Mouse (Mus musculus) Patski (cell line): ENCODE measurements around the gene Dhx16. TPM values are rescaled to one million over a fixed set of nuclear protein-coding genes. Genes with fewer than 3 reads are reported as not detected.
A peak's percentile ranks its signal among the peaks of the same experiment; 100 is the strongest.
"Not testable (repeated sequence)": the region's sequence is repeated elsewhere in the genome, so short reads cannot be mapped to it uniquely, and the experiment has no call there.

ENCODE experiments used
- ATAC-seq: fragments of 100-300 bp; one replicate; pipeline ENCODE4 v1.8.0; 2021
- CTCF ChIA-PET: fragments of 350-600 bp; sonication (Branson Sonifier 250); formaldehyde crosslinking; loops from one replicate; lab custom pipeline; 2022; ENCODE audit warnings: inconsistent platforms; lab: Charles Lee
- POLR2A ChIA-PET: fragments of 350-600 bp; sonication (Branson Sonifier 250); formaldehyde crosslinking; loops from one replicate; lab custom pipeline; 2022; ENCODE audit warnings: antibody characterized with exemption, inconsistent platforms; lab: Charles Lee
- DNase-seq: peaks from one replicate; pipeline ENCODE4 v3.0.0-alpha.2; 2011; ENCODE audit warnings: low read depth, low spot score
- H3K27me3 ChIP-seq: fragments of 371-371 bp; one replicate; pipeline ENCODE4 v1.5.1; 2021
- CTCF ChIP-seq: fragments of 100-300 bp; IDR thresholded peaks from one replicate; pipeline ENCODE4 v1.5.1; 2021
- in situ Hi-C: fragments of 300-500 bp; cut with MboI; formaldehyde crosslinking; loops from 3 replicates; pipeline ENCODE4 v1.11.1; 2018; ENCODE audit warnings: low pct_unique_long_range_greater_than_20kb, mixed read lengths
- polyA plus RNA-seq: library from polyadenylated mRNA; unstranded; gene quantifications from one replicate; pipeline ENCODE4 v1.2.3, GENCODE M21; 2021

Gene Dhx16
- polyA plus RNA-seq, 1 experiment from 2014 or later, result 68.9 TPM

GRCm38 (mm10) chr17:35923281-35923680 is 43.7 kb downstream of the Dhx16 start:
- no peak for ATAC-seq

GRCm38 (mm10) chr17:35927471-35927870 is 47.9 kb downstream of the Dhx16 start:
- in situ Hi-C loops, result no loop called here
- ChIA-PET CTCF (interaction anchor here (1.2 to 3.5 kb wide), 3 partner anchors 9 to 66 kb away, joined by 4 to 13 read pairs (median 7); no protein-coding TSS in a partner anchor), POLR2A (interaction anchor here (0.6 kb wide), 1 partner anchor 263 kb away, joined by 4 read pairs; no protein-coding TSS in a partner anchor)
- DNase-seq (no peak), ATAC-seq (no peak)
- no peak for TF ChIP-seq CTCF
- H3K27me3 ChIP-seq, result no peaks in the 10 kb centered on the region

More at GRCm38 (mm10) chr17:35923281-35923680, 43.7 kb downstream of the Dhx16 start:
- no peak for DNase-seq
- ChIA-PET CTCF (no interaction called here), POLR2A (interaction anchor here (0.6 kb wide), 1 partner anchor 1981 kb away, joined by 3 read pairs; no protein-coding TSS in a partner anchor)
- H3K27me3 ChIP-seq, result no peaks in the 10 kb centered on the region
- TF ChIP-seq CTCF, result no peak
- in situ Hi-C loops, result loop anchor here (25.0 kb wide), 1 partner anchor 1811 kb away; the partner anchor contains the start of genes Brd2 and H2-DMa

- ATAC-seq (no peak), DNase-seq (no peak)
- ChIA-PET CTCF (no interaction called here), POLR2A (no interaction called here)
- H3K27me3 ChIP-seq, result no peaks in the 10 kb centered on the region
- TF ChIP-seq CTCF, result no peak
- in situ Hi-C loops, result no loop called here
These were observed 49.9 kb downstream of the Dhx16 start for GRCm38 (mm10) chr17:35929534-35929933.

- ATAC-seq (no peak), DNase-seq (no peak)
- ChIA-PET POLR2A (no interaction called here), CTCF (no interaction called here)
- in situ Hi-C loops, result loop anchor here (10.0 kb wide), 2 partner anchors 184 to 254 kb away; no protein-coding TSS in a partner anchor
- H3K27me3 ChIP-seq, result no peaks in the 10 kb centered on the region
- TF ChIP-seq CTCF, result no peak
These were observed 51.0 kb downstream of the Dhx16 start for GRCm38 (mm10) chr17:35930627-35931026.

DNA sequence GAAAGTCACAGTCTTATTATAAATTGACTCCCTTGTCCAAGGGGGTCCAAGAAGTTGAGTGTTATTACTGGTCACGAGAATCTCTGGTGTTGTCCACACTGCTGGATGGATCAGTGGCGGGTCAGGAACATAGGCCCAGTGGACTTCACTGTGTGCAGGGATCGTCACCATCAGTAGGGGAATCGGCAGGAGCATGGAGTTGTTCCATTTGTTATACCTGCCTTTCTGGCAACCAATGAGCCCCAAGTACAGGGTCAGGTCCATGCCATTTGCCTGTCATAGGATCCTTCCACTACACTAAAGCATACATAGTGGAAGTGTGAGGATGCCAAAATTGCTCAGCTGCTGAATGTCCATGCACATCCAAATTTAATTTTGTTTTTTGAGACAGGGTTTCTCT is 53.0 kb downstream of the Dhx16 start:
- POLR2A ChIA-PET, result no interaction called here
- DNase-seq (no peak), ATAC-seq (no peak)
- H3K27me3 ChIP-seq, result no peaks in the 10 kb centered on the region
- no peak for TF ChIP-seq CTCF
- in situ Hi-C loops, result loop anchor here (10.0 kb wide), 2 partner anchors 182 to 252 kb away; no protein-coding TSS in a partner anchor
- CTCF ChIA-PET, result interaction anchor here (1.4 kb wide), 1 partner anchor 61 kb away, joined by 3 read pairs; no protein-coding TSS in a partner anchor

DNA sequence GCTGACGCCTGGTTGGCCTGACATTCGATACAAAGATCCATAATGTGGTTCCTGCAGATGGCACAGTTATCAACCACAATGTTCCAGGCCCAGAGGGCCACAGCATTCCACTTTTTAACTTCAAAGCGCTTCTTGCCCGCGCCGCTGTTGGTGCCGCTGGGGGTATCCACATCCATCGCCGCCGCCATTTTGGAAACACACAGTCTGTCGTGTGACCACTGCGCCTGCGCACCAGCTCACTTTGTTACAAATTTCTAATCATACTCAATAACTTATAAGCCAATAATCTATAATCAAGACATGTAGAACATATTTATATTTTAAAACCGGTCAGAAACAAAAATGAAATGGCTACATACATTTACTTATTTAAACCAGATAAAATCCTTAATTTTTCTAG is 56.1 kb downstream of the Dhx16 start:
- in situ Hi-C loops, result loop anchor here (5.0 to 10.0 kb wide), 3 partner anchors 57 to 249 kb away; no protein-coding TSS in a partner anchor
- CTCF ChIA-PET, result interaction anchor here (4.6 kb wide), 1 partner anchor 57 kb away, joined by 74 read pairs; no protein-coding TSS in a partner anchor
- H3K27me3 ChIP-seq, ATAC-seq, DNase-seq, POLR2A ChIA-PET: not testable (repeated sequence)

DNA sequence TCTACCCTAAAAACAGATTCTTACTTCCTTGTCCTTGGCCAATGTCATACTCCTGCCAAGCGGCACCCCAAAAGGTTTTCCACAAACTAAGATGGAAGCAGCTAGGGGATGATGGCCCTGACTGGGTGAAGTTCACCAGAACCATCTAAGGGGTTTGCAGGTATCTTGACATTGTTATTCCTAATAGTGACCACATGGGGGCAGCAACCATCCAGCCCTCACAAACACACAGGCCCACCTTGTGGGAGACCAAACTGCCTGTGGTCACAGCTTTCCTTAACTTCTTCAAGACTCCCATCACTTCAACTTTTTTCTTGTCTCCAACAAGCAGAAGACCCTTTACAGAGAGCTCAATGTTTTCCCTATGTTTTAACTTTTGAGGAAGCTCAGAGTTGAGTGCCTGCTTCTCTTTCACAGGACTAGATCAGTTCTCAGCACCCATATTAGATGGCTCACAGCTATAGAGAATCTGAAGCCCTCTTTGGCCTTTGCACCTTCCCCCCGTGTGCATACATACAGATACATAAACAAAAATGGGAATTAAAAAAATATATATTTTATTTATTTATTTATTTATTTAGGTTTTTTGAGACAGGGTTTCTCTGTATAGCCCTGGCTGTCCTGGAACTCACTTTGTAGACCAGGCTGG is 58.2 kb downstream of the Dhx16 start:
- POLR2A ChIA-PET, result interaction anchor here (1.0 kb wide), 1 partner anchor 18 kb away, joined by 5 read pairs; no protein-coding TSS in a partner anchor
- peak; percentile 35 for ATAC-seq
- in situ Hi-C loops, result loop anchor here (5.0 to 10.0 kb wide), 3 partner anchors 54 to 247 kb away; no protein-coding TSS in a partner anchor
- CTCF ChIA-PET, result interaction anchor here (0.6 to 4.6 kb wide), 17 partner anchors 9 to 126 kb away, joined by 3 to 74 read pairs (median 4); partner anchors contain the start of gene Abcf1
- no peaks in the 10 kb centered on the region for H3K27me3 ChIP-seq
- DNase-seq, result peak; percentile 28
- peak; percentile 87 for TF ChIP-seq CTCF

DNA sequence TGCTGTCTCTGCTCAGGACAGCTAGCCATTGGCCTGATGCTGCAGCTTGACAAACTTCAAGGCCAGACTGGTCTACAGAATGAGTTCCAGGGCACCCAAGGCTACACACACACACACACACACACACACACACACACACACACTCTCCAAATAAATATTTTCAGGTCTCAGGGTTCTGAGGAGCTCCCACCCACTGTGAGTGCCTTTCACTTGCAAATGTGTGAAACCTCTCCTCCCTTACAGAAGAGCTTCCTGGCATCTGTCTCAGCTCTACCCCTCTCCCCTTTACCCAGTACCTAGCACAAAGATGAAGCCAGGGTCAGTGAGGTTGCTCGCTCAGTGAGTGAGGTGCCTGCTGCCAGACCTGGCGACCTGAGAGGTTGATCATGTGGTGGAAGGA is 59.5 kb downstream of the Dhx16 start:
- CTCF ChIA-PET, result interaction anchor here (1.2 to 4.6 kb wide), 4 partner anchors 12 to 54 kb away, joined by 4 to 74 read pairs (median 6); partner anchors contain the start of gene Abcf1
- no peak for DNase-seq
- no peaks in the 10 kb centered on the region for H3K27me3 ChIP-seq
- POLR2A ChIA-PET, result no interaction called here
- no peak for TF ChIP-seq CTCF
- in situ Hi-C loops, result loop anchor here (5.0 to 10.0 kb wide), 3 partner anchors 53 to 246 kb away; no protein-coding TSS in a partner anchor
- ATAC-seq, result no peak

GRCm38 (mm10) chr17:35939941-35940340 is 60.3 kb downstream of the Dhx16 start:
- no peak for ATAC-seq
- CTCF ChIA-PET, result no interaction called here
- in situ Hi-C loops, result loop anchor here (5.0 to 10.0 kb wide), 3 partner anchors 52 to 245 kb away; no protein-coding TSS in a partner anchor

More at GRCm38 (mm10) chr17:35939941-35940340, 60.3 kb downstream of the Dhx16 start:
- no peaks in the 10 kb centered on the region for H3K27me3 ChIP-seq
- POLR2A ChIA-PET, result no interaction called here
- DNase-seq, result no peak
- TF ChIP-seq CTCF, result no peak

Other genes with a start within 250 kb of the Dhx16 start
- gene Mucl3, start 236.1 kb upstream of the Dhx16 start, polyA plus RNA-seq, result not detected
- gene Vars2, start 212.2 kb upstream of the Dhx16 start, polyA plus RNA-seq, result 34.4 TPM
- gene Gtf2h4, start 206.1 kb upstream of the Dhx16 start, polyA plus RNA-seq, result 30.5 TPM
- 230 TPM for gene Ddr1, start 175.2 kb upstream of the Dhx16 start, polyA plus RNA-seq
- 149 TPM for gene Ier3, start 58.1 kb upstream of the Dhx16 start, polyA plus RNA-seq
- 308 TPM for gene Flot1, start 56.6 kb upstream of the Dhx16 start, polyA plus RNA-seq
- 608 TPM for gene Tubb5, start 41.5 kb upstream of the Dhx16 start, polyA plus RNA-seq
- 23.9 TPM for gene Mdc1, start 38.3 kb upstream of the Dhx16 start, polyA plus RNA-seq
- gene Nrm, start 18.5 kb upstream of the Dhx16 start, polyA plus RNA-seq, result 13.5 TPM
- gene Ppp1r18, start 14.2 kb upstream of the Dhx16 start, polyA plus RNA-seq, result 74.3 TPM
- gene 2310061I04Rik, start 17.6 kb downstream of the Dhx16 start, polyA plus RNA-seq, result 61.5 TPM
- gene Atat1, start 30.3 kb downstream of the Dhx16 start, polyA plus RNA-seq, result 42.6 TPM
- gene Mrps18b, start 36.6 kb downstream of the Dhx16 start, polyA plus RNA-seq, result 83.0 TPM
- gene Ppp1r10, start 36.6 kb downstream of the Dhx16 start, polyA plus RNA-seq, result 41.2 TPM
- gene Abcf1, start 89.9 kb downstream of the Dhx16 start, polyA plus RNA-seq, result 110 TPM
- gene Gnl1, start 100.0 kb downstream of the Dhx16 start, polyA plus RNA-seq, result 74.4 TPM
- gene Prr3, start 100.4 kb downstream of the Dhx16 start, polyA plus RNA-seq, result 39.1 TPM
- 0.31 TPM for gene H2-T24, start 140.7 kb downstream of the Dhx16 start, polyA plus RNA-seq
- 28.3 TPM for gene H2-T23, start 153.0 kb downstream of the Dhx16 start, polyA plus RNA-seq
- gene H2-T22, start 162.9 kb downstream of the Dhx16 start, polyA plus RNA-seq, result 24.8 TPM
- not detected for gene Gm6034, start 163.1 kb downstream of the Dhx16 start, polyA plus RNA-seq
- gene Gm11127, start 178.6 kb downstream of the Dhx16 start, polyA plus RNA-seq, result 9.1 TPM
- gene Gm19684, start 241.9 kb downstream of the Dhx16 start, polyA plus RNA-seq, result 0.06 TPM
- gene Gm7030, start 249.6 kb downstream of the Dhx16 start, polyA plus RNA-seq, result not detected